Mouse (Mus musculus) frontal cortex, postnatal 36 days (tissue): ENCODE measurements around the gene Ulk4.
A peak's percentile ranks its signal among the peaks of the same experiment; 100 is the strongest.

Experiments
- DNase-seq, 2 experiments: peaks; one replicate each; pipeline ENCODE4 v3.0.0; 2022; ENCODE audit warnings: low spot score in 2 of 2

Ulk4 gene

DNA sequence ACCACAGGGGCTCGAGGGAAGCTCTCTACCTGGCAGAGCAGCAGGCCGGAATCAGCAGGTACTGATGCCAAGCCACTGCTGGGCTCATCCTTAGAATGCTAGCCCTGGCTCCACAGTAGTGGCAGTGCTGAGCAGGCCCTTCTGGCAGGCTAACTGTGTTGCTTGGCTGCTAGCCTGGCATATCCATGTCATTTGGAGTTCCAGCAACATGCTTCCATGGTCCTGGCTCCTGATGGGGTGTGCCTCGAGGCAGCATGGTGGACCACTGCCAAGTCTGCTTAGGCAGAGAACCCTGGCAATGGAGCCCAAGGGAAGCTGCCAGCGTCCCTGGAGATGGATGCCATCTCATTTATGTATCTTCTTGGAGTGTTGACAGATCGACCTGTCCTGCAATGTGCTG lies 169.4 kb downstream of the Ulk4 start:
- DNase-seq, result peak; percentile 38 to 59

GRCm38 (mm10) chr9:121107101-121107500 lies 169.9 kb downstream of the Ulk4 start:
- DNase-seq, result no peak

GRCm38 (mm10) chr9:121101516-121101915 lies 175.5 kb downstream of the Ulk4 start:
- DNase-seq, result no peak

DNA sequence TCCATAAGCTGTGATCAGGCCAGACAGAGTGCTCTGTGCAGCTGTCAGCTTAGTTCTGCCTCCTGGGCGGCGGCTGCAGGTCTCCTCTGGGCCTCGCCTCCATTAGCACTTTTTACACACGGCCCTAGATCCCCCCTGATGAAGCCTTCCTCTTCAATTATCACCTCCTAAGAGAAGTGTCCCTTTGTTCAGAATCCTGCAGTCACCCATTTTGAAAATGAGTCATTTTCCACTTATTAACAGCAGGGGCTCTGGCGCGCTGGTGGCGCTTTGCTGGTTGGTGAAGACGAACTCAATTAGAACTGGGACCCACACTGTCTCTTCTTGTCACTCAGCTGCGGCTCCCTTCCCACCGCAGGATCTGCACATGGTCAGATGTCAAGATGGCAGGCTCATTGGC lies 177.5 kb downstream of the Ulk4 start:
- no peak for DNase-seq

DNA sequence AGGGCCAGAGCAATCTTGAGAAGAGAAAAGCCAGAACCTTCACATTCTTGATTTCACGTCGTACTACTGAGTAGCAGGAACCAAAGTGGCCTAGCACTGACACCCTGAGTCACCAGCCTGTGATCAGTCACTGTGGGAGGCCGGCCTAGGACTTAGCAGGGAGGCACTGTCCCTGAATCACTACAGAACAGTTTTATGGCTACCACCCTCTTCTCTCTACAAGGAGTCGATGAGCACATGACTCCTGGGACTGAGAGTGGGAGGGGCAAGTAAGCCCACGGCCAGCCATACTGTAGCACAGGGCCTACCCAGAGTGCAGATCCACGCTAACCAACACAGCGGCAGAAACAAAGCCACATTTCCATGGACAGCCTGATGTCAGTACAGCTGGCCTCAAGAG lies 183.2 kb downstream of the Ulk4 start:
- no peak for DNase-seq

DNA sequence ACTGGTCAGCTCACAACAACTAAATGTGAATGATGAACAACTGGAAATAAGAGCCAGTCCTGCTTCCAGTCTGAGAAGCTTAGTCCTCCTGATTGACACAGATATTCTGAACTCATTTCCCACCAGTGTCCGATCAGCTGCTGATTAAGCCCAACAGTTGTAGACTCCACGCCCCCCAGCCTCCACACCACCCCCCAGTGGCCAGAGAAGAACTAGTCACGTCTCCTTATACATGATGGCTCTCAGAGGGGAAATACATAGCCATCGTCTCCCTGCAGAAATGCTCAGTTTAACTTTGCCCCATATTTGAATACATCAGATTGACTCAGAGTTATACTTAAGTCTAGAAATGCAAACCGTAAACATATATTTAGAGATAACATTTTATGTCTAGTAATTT lies 184.4 kb downstream of the Ulk4 start:
- no peak for DNase-seq

DNA sequence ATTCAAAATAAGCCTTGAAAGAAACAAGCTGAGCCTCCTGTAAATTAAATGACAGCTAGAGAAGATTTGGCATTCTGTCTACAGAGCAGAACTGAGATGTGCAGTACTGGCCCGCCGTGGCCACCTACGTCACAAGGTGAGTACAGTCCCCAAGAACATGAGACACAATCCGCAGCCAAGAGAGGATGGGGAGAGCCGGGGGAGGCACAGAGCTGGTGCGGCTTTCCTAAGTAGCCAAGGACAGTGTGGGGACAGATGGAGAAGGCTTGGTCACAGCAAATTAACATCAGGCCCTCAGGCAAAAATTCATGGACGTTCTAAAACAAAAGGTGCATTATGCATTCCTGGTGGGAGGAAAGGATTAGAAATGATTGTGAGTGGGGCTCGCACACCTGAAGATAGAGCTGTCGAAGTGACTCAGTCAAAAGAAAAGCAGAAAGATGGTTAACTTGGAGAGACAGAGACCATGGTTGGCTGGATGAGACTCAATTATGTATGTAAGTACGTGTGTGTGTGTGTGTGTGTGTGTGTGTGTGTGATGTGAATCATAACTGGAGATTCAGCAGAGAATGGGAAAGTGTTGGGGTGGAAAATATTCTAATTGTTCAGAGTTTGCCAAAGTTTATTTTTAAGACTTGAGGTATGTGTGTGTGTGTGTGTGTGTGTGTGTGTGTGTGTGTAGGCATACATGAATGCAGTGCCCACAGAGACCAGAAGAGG lies 185.8 kb downstream of the Ulk4 start:
- peak in 1 of 2 experiments; percentile 17 for DNase-seq

- no peak for DNase-seq
Observed at GRCm38 (mm10) chr9:121087661-121088060, 189.3 kb downstream of the Ulk4 start.

GRCm38 (mm10) chr9:121084191-121084590 lies 192.8 kb downstream of the Ulk4 start:
- no peak for DNase-seq

- peak in 1 of 2 experiments; percentile 20 for DNase-seq
Observed at GRCm38 (mm10) chr9:121080834-121081233, 196.2 kb downstream of the Ulk4 start.

GRCm38 (mm10) chr9:121080413-121080812 lies 196.6 kb downstream of the Ulk4 start:
- DNase-seq, result no peak

GRCm38 (mm10) chr9:121079388-121080088 lies 197.5 kb downstream of the Ulk4 start:
- peak; percentile 44 to 63 for DNase-seq

GRCm38 (mm10) chr9:121076291-121076690 lies 200.7 kb downstream of the Ulk4 start:
- DNase-seq, result peak; percentile 24 to 57

GRCm38 (mm10) chr9:121075246-121075645 lies 201.8 kb downstream of the Ulk4 start:
- DNase-seq, result peak; percentile 68 to 95

GRCm38 (mm10) chr9:121074726-121075125 lies 202.3 kb downstream of the Ulk4 start:
- DNase-seq, result peak in 1 of 2 experiments; percentile 76

DNA sequence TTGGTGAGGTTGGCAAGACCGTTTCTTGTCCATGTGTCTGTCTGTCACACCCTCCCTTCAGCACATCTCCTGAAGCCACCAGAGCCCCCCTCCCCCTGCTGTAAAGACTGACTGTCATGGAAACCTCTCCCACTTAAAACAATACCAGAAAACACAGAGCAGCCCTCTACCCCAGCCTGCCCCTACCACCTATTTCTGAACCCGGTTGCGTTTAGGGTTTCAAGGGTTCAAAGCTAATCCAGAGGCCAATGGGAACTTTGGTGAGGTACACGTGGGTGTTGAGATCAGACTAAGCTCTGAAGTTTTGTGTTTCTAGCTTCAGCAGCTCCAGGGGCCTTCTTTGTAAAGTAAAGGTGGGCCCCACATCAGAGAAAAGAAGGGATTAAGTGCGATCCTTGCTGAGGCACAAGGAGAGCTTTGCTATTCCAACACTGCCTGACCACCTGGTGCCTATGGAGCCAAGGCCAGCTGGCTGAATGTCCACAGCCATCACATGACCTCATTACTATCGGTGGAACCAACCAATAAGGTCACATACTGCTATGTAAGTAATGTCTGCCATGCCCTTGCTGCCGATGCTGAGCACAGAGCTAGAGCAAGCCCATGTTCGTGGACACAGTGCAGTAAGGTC lies 204.8 kb downstream of the Ulk4 start:
- DNase-seq, result no peak

DNA sequence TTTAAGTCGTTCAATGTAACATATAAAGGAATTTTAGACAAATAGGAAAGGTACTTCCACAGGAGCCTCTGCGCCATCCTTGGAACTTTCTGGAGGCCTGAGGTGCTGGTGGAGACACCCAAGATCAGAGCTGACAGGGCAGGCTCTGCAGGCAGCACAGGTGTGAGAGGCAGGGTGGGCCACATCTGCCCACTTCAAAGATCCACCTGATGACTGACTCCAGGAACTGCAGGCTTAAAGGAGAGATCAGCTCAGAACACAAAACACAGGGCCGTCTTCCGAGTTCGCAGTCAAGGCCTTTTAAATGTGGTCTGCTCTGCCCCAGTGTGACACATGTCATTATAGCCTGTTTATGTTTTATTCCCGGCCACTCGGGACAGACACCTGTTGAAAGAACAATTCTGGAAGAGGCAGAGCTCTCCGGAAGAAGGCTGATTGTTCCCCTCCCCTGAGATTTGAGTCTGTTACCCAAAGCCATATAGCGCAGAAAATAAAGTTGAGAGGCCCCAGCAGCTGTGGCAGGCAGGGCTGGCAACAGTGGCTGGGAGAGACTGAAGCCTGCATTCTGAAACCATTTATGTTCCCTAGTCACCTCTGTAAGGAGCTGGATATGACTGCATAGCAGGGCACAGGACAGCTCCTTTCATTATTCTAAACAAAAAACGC lies 205.4 kb downstream of the Ulk4 start:
- DNase-seq, result no peak

GRCm38 (mm10) chr9:121071050-121071449 lies 205.9 kb downstream of the Ulk4 start:
- DNase-seq, result peak in 1 of 2 experiments; percentile 34

- DNase-seq, result no peak
Observed at GRCm38 (mm10) chr9:121068115-121068514, 208.9 kb downstream of the Ulk4 start.

DNA sequence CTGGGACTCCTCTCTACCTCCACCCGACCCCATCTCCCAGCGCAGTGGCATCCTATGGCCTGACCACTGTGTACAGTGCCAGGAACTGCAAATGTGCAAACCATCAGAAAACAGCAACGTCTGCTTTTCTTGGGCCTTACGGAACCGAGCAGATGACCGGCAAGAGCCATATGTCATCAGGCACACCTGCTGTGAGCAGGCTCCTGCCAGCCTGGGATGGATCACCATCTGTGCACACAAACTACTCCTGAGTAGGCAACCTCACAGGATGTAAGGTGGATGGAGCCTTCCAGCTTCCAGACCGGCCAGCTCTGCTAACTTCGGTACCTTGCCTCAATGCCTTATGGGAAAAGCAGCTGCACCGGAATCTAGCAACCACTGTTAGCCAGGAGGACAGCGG lies 210.0 kb downstream of the Ulk4 start:
- no peak for DNase-seq

DNA sequence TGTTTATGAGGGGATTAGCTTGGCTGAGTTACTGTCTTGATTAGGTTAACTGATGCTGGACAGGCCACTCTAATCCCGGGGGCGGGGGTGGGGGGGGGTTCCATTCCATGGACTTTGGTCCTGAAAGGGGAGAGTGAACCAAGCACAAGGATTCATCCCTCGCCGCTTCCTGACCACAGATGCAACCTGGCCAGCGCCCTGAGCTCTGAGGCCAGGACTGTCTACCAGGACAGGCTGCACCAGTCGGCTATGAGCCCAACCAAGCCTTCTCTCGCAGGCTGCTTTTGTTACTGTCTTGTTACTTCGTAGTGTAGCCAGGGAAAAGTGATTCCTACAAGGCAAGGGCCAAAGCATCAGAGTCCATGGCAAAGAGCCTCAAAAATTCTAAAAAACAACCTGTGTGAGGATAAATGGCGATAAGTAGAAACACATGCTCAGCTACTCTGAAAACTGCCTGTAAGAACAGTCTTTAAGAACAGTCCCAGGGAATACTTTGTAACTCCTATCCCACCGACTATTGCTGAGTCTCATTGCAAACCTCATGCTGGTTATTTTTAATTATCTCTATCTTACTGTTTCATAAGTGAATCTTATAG lies 211.5 kb downstream of the Ulk4 start:
- DNase-seq, result no peak
